Mouse (Mus musculus) spleen, postnatal 10 days (tissue): Measurements from ENCODE around the gene Foxp1.
A peak's percentile ranks its signal among the peaks of the same experiment; 100 is the strongest.

Experiments
- DNase-seq, 2 experiments: peaks; one replicate each; pipeline ENCODE4 v3.0.0; 2021 to 2022; ENCODE audit warnings: low spot score in 2 of 2

The Foxp1 gene

DNA sequence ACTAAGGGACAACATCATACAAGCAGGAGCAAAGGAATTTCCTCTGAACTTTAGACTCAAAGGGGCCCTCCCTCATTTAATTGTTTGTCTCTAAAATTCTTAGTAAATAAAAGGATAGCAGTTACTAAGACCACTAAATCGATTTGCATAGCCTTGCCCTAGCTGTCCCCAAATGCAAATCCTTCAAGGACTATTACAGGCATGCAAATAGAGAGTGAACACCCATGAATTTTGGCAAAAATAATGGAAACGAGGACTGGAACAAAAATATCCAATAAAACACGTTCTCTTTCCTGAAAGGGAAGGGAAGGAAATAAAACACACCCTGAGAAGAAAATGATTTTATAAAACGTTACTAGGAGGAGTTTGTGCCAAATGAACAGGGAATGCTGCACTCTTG, 390.7 kb downstream of the Foxp1 start:
- DNase-seq: no peak

DNA sequence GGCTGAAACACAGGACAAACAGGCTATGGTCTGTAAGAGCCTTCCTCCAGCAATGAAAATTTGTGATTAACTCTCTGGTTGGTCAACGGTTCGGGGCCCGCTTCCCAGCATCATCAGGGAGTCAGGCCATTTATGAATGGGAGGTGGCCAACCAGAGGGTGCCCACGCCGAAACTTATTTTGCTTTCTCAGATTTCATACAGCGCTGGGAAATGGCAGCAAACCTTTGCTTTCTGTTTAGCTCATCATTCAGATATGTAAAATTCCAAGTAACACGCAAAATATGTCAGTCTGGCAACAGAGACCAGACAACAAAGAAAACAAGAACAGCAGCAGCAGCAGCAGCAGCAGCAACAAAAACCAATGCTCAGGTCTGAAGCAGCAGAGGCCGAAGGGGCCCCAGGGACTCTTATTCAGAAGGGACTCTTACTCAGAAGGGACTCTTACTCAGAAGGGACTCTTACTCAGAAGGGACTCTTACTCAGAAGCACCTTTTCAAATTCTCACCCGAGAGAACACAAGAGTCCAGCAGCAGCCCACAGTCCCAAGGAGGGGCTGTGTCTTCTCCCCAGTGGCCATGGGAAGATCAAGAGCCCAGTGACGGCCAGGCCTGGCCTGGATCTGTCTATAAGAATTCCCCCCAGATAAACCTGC, 391.6 kb downstream of the Foxp1 start:
- no peak for DNase-seq

DNA sequence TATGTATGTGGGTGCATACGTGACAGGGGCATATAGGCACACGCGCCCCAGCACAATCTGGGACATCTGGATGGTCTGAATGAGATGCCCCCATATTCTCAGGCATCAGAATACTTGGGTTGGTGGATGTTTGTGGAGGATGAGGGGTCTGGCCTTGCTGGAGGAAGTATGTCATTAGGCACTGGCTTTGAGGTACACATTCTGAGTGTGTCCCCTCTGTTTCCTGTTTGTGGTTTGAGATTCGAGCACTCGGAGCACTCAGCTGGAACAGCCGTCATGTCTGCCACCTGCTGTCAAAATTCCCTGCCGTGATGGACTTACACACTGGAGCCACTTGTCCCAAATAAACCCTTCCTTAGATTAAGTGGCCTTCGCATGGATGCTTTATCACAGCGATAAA, 395.8 kb downstream of the Foxp1 start:
- DNase-seq: peak in 1 of 2 experiments; percentile 20

DNA sequence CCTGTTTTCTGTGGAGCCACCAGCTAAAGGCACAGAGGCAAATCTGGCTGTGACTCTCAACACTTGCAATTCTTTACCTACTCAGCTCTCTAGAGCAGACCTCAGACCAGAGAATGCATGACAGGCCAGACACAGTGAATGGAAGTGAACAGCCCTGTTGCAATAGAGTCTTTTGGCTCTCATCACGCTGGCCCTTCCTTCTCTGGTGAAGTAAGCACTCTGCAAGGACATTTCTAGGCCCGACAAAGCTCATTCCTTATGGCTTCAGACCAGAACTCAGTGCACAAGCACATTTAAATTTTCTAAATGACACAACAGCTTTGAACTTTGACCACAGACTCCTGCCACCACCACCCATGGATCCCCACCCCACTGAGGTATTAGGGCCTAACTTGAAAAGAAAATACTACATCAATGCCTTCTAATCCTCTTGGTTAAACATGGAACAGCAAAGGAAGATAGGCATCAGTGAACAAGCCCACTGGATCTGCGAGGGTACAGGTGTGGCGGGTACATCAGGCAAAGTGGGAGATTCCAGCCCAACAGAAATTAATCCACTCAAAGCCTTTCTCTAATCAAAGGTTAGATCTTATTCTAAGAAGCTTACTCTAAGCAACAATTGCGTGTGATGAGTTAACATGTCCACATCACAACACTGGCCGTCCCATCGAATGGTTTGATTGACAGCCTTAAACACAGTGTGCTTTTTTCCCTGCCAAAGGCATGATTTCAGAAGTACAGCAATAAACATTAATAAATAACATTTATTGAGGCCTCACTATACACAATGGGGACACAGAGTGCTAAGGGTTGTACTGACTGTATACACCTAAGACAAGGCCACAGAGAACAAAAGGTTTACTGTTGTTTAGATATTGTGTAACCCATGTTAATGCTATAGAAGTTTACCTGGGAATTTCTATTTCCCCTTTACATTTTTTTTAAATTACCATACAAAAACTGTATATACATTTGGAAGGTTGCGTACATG, 401.4 kb downstream of the Foxp1 start:
- DNase-seq: no peak

DNA sequence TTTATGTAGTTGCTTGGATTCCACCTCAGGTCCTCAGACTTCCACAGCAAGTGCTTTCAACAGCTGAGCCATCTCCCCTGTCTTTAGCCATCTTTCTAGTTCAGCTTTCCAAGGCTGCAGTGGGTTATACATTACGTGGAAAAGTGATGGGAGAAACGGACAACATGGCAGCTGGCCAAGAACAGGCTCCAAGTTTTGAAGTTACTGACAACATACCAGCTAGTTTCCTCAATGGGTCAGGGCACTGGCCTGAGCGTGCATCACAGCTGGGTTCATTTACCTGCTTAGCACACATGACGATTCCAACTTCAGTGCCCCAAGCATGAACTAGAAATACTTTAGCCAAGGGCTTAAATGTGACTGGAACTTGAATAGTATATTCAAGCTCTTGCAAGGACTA, 404.0 kb downstream of the Foxp1 start:
- DNase-seq: no peak

DNA sequence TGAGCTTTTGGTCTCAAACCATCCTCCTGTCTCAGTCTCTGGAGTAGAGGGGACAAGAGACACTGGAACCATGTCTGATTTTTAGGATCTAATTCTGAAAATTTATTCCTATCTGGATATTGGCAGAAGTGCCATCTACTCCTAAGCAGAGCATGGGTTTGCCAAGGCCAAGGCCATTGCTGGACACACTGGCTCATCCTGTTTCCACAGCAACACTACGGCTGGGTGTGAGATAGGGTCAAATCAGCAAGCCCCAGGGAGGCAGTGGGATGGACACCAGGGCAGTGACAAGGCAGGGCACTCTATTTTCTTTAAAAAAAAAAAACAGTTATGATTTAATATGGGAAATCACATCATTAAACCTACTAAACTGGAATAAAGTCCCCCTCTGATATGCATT, 405.1 kb downstream of the Foxp1 start:
- no peak for DNase-seq

DNA sequence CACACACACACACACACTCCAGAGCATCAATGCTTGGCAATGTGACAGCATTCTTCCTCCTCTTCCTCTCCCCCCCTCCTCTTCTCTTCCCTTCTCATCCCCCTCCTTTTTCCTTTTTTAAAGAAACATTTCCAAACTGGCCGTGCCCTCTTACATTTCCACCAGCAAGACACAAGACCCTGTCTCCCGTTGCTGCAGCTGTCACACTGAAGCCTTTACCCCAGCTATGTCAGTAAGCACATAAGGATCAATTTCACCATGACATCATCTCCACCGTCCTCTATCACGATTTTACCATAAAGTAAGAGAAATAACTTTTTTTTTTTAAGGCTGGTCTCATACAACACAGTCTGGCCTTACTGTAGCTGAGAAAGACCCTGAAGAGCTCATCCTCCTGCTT, 410.7 kb downstream of the Foxp1 start:
- DNase-seq: no peak

DNA sequence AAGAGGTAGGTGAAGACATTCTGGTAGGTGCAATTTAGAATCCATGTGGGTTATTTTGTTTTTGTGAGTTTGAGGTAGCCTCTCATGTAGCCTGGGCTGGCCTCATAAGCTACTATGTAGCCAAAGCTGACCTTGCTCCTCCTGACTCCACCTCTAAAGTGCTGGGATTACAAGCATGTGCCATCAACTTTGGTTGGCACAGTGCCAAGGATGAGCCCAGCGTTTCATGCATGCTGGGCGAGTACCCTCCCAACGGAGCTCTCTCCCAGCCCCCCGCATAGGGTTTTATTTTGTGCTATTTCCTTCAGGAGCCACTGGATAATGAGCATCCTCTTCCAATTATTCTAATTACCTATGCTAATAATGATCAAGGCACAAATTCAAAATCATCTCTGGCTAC, 414.1 kb downstream of the Foxp1 start:
- DNase-seq: no peak

DNA sequence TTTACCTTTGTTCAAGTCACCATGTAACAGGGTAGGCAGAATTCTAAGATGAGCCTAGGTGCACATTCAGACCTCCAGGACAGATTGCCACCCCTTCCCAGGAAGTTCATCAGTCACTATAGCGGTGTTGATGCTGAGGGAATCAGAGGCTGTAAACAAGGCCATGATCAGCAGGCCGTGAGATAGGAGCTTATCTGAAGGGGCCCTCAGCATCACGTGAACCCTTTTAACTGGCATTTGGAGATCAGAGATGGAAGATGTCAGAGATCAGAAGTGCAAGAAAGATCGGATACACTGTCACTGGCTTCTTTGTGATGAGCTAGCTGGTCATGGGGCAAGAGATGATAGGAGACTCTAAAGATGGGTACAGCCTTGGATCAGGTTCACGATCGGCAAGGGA, 414.8 kb downstream of the Foxp1 start:
- no peak for DNase-seq

DNA sequence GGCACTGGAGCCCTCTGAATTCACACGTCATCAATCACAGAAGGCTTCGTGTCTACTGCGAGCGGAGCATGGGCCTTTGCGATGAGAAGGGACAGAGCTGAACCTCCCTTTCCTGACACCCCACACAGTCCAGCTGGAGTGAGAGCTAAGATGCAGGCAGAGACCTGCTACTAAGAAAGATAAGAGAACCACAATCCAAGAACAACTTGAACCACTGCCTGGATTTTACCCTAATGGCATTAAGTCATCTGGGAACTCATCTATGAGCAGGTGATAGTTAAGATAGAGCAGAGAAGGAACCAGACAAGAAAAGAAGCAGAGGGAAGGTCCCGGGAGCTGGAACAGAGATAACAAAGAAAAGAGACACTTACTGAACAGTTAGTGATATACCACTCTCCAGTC, 415.4 kb downstream of the Foxp1 start:
- no peak for DNase-seq

DNA sequence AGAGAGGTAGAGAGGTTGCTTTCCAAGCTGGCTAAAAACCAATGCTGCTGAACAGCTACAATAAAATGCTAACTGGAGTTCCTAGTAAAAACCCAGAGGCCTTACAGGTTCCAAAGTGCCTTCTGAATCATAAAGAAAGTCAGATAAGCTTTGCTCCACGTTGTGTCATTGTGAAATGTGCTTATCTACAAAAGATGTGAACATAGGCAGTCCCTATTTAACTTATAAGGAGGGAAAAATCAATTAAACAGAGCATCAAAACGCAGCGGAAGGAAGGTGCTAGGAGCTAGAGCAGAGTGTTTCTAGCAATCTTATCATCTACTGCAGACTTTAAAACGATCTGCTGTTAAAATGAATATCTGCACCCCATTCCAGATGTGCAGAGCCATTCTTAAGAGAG, 416.5 kb downstream of the Foxp1 start:
- no peak for DNase-seq

DNA sequence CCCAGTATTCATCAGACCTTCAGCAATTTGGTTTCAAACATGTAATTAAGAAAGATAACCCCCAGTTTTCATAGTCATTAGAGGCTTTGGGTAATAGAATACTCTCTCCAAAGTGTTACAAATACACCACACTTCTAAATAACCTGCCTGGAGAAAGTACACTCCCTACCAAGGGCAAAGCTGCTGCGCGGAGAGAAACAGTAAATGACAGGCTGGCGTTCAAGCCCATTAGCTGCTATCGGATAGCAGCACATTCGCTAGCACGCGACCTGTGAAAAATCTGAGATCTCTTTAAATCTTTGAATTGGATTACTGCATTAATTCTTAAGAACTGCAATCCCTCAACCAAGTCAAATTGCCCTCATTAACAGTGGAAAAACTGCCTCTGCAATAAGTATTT, 418.1 kb downstream of the Foxp1 start:
- no peak for DNase-seq

DNA sequence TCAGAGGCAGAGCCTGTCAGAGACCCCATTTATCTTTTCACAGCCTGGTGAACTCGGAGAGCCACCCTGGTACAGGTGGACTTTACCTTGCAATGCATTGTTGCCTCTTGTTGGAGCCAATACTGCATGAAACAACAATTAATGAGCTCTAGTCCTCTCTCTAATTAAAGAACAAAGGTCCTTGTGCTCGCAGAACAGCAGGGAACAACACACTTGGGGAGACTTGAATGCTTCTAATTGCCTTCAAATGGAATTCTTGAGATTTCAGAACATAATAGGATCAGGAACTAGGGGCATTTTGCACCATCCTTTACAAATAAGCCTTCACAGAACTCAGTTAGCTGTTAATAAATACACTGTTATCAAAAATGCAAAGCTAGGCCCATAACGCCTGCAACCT, 418.6 kb downstream of the Foxp1 start:
- DNase-seq: no peak

DNA sequence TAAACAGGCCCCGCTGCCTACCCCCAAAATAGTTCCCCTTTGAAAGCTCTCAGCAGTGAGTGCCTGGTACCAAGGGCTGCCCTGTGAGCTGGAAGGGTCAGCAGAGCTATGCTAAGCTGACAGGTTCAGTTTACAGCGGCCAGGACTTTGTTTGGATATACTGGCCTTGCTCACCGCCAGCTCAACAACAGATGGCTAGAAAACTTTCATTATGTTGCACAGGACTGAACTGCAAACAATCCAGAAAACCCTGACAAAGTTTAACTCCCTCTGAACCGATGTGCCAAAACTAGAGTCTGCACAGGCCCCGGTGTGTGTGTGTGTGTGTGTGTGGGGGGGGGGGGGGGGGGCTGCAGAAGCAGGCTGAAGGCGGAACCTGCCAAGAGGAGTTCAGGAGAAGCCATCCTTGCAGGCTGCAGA, 421.0 kb downstream of the Foxp1 start:
- no peak for DNase-seq

DNA sequence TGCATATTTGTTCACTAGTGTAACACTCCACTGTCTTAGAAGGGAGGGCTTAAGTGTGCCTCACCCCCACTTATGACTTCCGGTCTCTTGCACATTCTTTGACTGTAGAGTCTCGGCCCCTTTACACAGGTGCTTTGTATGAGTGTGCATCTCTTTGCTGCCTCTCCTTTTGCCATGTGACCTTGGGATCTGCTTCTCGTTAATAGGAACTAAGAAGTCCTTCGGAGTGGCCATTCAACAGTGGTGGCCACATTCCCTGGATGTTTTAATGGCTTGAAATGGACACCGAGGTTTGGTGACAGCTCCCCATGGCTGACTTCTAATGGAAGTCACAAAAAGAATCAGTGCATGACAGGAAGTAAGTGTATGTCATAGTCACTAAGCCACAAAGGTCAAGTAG, 422.2 kb downstream of the Foxp1 start:
- DNase-seq: no peak

DNA sequence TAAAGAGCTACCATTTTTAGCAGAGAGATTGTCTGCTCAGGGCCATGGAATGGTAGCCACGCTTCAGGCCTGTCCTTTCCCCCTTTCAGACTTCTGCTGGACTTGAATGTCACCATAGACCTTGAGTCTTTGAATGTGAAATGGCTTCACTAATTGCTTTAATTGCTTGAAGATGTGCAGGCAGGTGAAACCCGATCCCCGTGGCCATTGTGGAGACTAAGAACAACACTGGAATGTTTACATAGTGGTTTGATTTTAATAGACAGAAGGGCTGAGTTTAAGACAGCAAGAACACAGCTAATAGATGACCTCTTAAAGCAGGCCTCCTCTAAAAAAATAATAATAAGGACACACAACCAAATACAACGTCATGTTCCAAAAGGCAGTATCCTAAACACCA, 422.7 kb downstream of the Foxp1 start:
- no peak for DNase-seq

DNA sequence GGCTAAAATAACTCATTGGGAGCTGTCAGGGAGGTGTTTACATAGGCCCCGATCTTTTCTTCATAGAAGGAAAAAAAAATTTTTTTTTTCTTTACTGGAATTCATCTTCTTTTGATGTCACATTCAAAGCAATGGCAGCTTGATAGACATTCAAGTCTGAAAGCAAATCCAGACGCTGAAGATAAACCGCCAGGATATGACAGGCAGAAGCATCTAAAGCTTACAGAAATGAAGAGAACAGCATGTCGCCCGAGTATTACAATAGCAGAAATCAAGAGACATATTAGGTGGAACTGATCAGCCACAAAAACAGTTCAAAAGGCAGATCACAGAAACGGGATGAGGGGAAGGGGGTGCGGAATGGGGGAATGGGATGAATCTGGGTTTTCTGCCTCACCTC, 425.3 kb downstream of the Foxp1 start:
- no peak for DNase-seq

DNA sequence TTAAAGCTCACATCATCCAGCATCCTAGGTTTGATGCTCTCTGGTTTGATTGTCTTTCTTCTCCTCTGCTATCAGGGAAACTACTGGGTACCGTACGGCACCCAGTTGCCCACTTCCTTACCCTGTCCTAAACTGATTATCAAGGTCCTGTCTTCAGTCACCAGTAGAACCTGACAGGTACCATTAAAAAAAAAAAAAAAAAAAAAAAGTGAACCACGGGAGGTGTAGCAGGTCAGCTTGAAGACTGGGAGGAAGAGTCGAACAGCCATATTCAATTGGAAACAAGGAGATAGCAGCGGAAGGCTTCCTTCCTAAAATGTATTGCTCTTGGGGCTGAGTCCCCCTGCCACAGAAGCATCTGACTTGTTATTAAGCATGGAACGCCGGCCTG, 425.8 kb downstream of the Foxp1 start:
- DNase-seq: no peak

DNA sequence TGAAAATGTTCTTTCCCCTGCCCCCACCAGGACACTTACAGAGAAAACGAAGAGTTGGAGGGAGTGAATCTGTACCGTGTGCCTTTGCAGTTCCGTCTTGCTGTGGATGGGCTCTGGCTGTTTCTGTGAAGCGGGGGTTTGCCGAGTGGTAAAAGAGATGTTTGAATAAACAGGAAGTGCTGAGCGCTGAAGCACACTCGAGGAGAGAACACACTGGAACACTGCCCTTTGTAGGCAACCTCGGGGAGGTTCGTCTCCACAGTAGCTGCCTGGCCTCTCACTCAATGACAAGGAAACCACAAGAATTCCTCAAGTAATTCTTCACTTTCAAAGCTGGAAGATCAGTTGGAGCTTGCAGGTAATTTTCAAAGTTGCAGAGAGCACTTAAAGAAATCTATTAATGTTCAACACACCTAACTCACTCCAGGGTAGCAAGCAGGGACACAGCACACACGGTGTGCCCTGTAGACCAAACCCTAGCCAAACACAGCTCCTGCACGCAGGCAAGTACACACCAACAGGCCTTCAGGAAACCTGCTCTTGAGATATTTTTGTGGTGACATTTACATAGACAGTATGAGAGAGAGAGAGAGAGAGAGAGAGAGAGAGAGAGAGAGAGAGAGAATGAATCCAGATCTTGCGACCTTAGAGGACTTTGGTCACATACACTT, 426.3 kb downstream of the Foxp1 start:
- DNase-seq: peak; percentile 36 to 64

DNA sequence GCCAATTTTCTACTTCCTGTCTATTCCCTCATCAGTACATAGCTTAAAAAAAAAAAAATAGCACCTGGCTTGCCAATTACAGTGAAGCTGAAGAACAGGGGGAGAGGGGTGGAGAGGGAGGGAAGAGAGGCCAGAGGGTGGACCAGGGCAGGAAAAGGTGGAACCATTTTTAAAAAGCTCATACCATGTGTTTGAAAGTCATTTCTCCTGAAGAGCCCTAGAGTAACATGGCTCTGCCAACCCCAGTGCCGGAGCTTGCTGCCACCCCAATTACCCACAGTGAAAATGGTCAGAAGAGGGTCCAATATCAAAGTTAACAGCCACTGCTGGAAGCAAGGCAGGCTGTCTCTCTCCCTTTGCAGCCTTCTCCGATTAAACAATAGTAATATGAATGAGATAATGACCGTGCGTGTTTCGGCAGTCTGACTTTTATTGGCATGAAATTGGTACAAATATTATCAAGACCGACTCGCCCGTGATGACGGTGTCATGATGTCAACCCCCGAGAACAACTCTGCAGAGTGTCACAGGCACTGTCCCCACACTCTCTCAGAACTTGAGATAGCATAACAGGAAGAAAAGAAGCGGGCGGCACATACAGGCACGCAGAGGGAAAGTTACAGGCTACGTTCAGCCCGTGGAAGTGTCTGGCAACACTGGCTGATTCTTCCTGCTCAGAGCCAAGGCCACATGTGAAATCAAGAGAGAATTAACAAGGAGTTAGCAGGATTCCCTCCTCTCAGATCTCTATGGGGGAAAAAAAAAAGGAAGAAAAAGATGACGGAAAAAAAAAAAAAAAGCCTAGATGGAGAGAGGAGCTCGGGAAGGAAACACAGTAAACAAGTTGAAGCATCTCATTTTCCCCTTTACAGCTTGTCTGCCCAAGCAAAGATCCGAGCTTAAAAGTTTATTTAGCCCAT, 427.1 kb downstream of the Foxp1 start:
- peak; percentile 17 to 35 for DNase-seq

DNA sequence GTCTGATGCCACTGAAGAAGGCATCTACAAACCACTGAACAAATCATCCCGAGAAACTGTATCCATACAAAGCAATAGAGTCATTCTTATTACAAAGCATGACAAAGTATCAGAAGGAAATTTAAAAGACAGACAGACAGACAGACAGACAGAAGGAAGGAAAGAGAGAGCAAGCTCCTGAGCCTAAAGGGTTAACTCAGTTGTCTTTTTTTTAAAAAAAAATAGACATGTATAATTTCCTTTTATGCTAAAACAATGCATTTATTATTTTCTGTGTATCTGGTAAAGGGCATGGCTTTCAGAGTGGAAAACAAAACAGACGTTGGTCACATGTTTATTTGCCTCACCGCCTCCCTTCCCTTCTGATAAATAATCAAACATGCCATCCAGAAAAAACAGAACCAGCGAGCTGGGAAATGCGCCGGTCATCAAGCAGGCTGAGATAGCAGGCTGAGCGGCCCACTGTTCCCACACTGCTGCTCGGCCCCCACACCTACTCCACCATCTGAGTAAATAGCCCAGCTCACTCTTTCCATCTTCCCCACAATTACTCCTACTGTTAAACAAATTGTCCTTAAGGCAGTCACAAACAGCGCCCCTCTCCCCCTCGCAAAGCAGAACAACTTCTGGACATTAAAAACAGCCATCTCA, 428.1 kb downstream of the Foxp1 start:
- no peak for DNase-seq
